Mouse (Mus musculus) A20 (cell line): ENCODE data around the gene Mrps36.
"Not testable (repeated sequence)": the region's sequence is repeated elsewhere in the genome, so short reads cannot be mapped to it uniquely, and the experiment has no call there.

Source experiments
- DNase-seq: peaks from one replicate; pipeline ENCODE4 v3.0.0-alpha.2; 2011; ENCODE audit warnings: low read depth, low spot score

Gene Mrps36

DNA sequence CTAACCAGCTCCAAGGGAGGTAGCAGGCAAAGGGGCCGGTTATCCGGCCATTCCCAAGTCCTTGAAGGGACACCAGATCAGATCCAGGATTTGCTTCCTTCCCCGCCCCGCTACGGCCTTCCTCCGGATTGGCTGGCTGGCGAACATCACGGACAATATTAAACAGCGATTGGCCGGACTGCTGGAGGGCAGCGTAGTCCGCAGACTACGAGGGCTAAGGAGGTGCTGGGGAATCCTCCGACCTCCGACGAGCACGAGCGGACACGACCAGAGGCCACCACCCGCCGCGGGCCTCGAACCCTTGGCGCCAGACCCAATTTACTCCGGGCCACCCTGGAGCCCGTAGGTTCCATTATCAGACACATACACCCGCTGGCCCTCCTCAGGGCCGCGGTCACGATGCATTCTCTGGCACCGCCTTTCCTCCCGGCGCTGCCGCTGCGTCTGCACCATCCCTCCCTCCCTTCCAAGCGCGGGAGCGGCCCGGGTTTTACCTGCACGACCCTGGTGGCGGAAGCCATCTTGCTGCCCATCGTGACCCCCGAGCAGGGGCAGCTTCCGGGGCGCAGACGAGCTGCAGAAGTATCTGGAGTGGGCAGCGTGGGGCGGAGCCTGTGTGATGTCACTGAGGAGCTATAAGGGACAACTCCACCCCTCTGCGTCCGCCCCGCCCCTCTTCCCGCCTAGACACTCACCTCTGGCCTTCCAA, at the start of gene Mrps36:
Gene Mrps36, minus strand, starts transcription at position 624 of the 709 bp plus-strand sequence.
- peak; percentile 96 for DNase-seq

DNA sequence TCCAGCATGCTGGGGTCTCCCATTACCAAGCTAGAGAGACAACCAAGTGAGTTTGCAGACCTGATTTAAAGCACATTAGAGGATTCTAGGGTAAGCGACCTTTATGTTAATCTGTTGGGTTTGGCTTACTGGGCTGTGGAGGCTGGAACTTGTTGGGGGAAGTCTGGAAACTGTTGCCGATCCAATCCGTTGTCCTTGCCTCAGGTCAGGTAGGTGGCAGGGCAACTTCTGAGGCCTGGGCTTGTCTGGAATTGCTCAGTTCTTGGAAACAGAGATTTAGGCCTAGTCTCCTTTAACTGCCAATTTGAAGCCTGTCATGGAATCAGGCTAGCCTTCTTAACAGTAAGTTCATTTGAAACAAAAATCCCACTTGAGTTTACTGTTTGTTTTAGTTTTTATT, 44.6 kb upstream of the Mrps36 start:
- DNase-seq, result no peak

DNA sequence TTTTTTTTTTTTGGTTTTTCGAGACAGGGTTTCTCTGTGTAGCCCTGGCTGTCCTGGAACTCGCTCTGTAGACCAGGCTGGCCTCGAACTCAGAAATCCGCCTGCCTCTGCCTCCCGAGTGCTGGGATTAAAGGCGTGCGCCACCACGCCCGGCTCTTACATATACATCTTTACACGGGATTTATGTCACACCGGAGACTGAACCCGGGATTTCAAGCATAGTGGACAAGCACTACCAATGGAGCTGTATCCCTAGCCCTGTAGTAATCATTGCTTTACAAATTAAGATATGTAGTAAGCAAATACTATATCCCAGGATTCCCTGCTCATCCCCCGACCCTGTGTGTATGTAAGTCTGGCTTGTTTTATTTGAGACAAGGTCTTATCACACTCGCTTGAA, 43.6 kb upstream of the Mrps36 start:
- DNase-seq, result not testable (repeated sequence)

DNA sequence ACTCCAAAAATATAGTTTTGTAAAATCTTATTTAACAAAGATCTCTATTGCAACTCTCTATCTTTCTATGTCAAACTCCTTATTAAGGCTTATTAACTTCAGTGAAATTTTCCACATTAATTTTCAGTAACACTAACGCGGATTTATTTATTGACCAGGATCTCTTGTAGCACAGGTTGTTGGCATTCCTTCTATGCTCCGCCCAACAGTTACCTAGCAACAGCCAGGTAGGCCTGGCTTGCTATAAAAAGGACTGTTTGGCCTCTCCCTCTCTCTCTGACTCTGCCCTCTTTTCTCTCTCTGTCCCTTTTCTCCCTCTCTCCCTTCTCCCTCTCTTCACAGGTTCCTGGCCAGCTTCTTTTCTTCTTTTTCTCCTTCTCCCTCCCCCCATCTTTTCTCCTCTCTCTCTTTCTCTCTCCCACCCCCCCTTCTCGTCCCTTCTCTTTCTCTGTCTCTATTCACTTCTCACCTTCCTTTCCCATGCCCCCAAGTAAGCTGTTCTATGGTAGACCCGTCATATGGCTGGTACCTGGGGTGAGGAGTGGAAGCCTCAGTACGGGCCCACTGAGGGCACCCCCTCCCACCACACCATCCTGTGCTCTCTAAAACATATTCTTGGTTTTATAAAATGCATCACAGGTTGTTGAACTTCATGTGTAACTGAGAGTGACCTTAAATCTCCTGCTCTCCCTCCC, 43.0 kb upstream of the Mrps36 start:
- DNase-seq, result no peak

DNA sequence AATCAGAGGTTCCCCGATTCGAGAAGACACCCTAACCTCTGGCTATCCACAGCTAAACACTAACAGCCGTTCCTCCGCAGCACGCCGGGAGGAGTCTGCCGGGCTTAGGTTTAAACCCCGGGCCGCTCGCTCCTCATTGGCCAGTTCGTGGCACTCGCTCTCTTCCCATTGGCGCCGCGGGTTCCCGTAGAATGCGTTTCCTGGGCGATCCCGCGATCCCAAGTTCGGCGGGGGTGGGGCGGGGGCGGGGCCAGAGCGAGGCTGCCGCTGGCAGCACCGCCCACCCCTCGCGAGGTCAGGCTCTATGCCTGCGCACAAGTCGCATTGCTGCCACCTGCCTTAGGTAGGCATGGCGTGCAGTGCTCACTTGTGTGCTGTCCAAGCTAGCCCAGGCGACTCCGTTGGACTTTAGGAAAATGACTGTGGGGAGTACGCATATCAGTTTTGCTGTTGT, 42.0 kb upstream of the Mrps36 start, which contains the start of gene Ccnb1:
Gene Ccnb1, minus strand, starts transcription at position 157 of the 454 bp plus-strand sequence.
- DNase-seq, result peak; percentile 97

DNA sequence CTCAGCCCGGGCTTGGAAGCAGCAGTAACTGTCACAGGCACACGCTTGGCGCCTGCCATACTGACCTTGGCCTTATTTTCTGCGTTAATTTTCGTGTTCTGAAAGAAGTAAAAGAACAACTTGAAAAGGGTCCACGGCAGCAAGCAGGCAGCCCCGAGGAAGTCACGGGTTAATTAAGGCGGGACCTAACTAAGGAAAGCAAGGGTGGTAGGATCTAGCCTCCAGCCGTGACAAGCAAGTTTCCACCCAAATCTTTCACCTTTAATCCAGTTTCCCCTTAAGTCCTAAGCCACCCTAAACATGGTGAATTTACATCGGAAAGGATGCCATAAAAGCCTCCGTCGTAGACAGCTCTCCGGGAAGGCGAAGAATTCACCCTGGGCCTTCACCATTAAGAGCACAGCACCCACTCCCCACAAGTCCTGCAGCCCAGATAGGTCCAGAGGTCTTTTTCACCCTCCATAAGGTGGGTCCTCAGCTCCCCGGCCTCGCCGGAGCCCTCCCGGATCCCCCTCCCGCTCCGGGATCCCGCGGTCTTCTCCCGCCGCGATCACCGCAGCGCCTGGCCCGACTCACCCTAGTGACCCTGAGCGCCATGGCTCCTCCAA, 41.5 kb upstream of the Mrps36 start:
- peak; percentile 56 for DNase-seq

DNA sequence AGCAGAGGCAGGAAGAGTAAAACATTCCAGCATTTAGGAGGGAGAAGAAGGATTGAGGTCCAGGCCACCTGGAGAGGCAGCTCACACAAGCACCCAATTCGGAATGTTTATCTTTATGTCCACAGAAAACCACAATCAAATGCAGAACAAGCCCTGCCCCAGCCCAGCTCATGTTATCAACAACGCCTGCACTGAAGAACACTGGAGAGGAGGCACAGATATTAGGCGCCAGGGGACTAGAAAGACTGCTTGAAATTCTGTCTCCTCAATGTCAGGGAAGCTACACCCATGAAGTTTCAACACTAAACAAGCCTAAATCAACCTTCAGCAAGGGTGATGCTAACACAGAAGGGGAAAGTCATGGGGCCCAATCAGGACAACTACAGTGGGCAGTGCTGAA, 33.0 kb upstream of the Mrps36 start:
- peak; percentile 19 for DNase-seq

DNA sequence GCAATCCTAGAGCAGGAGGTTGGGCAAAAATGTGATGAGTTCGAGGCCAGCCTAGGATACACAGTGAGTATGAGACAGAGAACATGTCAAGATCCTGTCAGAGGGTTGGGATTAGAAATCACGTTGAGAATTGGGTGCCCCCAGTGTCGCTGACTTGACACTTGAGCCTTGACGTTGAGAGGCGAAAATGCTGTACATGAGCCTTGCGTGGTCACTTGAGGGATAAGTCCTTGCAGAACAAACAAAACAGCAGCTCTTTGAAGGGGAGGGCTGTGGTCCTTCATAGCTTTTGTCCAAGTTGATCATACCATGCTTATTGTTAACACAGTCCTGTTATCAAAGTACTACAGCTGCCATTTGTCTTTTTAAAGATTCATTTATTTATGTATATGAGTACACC, 32.3 kb upstream of the Mrps36 start:
- no peak for DNase-seq

DNA sequence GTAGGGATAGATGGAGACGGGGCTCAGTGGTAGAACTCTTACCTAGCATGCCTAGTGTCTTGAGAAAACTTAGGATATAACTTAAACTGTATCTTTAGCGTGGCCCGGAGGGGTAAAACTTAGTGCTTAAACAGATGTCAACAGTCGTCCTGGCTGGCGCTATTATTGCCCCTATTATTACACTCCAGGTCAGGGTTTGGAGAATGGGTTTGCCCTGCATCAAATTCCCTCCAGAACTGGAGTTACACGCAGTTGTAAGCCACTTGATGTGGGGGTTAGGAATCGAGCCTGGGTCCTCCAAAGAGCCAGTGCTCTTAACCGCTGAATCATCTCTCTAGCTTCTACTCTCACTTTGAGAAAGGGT, 31.6 kb upstream of the Mrps36 start:
- no peak for DNase-seq

DNA sequence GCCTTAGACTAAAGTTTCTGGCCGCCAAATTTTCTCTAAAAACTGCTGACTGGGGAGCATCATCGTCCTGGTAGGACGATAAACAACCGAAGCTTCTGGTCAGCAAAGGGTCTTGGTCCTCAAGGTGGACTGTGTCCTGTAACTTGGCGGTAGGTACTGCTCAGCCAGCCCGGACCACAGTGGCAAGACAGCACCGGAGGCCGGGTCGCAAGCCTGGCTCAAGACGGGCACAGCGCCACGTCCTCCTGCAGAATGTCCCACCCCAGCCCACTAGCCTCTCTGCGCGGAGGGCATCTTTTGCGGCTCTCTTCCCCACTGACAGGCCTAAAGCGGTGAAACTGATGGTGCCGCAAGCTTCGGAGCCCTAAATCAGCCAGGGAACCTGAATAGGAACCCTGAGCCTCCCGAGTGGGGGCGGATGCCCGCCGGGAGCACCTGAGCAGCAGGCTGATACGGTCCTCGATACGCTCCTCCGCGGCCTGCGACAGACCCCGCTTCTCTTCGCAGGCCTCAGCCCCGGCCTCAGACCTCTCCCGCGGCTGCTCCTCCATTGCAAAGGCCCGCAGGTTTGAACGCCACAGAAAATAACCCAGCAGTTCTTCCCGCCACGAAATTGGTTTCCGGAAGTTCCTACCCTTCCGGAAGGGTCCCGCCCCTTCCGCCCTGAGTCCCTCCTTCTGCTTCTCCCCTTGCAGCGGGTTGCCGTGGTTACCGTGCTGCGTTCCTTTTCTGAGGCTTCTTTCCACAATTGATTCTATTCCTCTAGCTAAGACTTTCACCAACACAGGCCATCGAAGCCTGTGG, 31.0 kb upstream of the Mrps36 start, which contains the start of gene Cenph:
Gene Cenph, minus strand, starts transcription at position 648 of the 804 bp plus-strand sequence.
- peak; percentile 93 for DNase-seq

DNA sequence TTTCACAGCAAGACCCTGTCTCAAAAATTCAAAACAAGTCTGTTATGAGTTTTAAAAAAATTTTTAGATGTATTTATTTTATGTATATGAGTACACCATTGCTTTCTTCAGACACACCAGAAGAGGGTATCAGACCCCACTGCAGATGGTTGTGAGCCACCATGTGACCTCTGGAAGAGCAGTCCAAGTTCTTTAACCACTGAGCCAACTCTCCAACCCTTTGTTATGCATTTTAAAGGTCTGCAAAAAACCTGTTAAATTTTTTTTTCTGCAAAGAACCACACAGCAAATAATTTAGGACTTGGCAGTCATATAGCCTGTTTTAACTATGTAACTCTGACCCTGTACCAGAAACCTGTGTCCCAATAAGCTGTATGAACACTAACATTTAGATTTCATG, 30.2 kb upstream of the Mrps36 start:
- DNase-seq, result peak; percentile 21

DNA sequence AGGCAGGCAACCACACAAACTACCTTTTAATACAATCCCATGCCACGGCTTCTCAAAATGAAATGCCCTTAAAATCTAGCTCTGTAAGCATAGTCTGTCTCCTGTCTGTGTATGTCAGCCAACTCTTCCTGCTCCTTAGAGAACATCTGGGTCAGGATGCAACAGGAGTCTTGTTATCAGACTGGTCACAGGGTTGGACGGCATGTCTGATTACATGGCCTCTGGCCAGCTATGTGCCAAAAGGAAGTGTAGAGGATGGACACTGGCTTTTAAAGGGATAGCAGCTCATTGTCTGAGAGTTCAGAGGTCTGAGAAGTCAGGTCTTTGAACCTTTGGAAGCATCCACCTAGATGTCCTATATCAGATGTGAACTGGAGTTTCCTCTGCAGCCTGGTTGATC, 10.9 kb upstream of the Mrps36 start:
- DNase-seq, result no peak

DNA sequence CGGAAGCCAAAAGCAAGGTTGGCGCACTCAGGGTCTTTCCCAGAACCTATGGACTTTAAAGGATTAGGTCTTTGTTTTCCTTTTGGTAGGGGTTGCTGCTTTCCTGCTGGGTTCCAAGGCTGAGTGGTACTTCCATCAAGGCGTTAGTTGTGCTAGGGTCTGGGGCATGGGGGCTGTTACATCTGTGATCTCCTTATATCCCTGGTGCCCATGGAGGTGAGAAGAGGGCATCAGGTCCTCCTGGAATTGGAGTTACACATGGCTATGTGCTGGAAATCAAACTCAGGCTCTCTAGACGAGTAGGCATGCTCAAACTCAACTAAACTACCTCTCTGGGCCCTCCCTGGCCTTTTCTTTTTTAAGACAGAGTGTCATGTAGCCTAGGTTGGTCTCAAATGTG, 9.7 kb upstream of the Mrps36 start:
- no peak for DNase-seq

DNA sequence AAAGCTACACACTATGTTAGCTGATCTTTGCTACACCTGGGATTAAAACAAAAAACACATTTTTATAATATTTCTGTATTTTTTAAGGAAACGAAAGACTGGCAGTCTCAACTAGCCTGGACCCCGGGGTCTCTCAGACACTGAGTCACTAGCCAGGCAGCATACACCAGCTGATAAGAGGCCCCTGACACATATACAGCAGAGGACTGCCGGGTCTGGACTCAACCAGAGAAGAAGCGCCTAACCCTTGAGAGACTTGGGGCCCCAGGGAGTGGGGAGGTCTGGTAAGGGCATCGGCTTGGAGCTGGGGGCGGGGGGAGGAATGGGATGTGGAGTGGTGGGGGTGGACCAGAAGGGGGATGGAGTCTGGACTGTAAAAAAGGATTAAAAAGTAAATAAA, 8.6 kb upstream of the Mrps36 start:
- no peak for DNase-seq

DNA sequence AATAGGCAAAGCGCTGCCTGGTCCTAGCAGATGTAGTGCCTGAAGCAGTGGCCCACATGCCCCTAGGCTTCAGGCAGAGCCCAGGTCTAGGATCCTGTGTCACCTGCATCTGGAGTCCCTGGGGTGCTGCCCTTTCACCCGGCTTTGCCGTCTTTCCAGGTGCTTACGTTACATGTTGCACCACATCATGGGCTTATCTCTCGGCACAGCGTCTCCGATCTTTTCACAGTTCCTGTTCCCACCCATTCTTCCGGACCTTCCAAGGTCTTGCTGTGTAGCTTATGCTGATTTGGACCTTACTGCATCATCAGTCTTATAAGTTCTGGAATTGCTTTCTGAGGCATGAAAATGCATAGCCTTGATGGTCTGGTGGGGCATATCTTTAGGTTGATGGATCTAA, 8.1 kb upstream of the Mrps36 start:
- no peak for DNase-seq

DNA sequence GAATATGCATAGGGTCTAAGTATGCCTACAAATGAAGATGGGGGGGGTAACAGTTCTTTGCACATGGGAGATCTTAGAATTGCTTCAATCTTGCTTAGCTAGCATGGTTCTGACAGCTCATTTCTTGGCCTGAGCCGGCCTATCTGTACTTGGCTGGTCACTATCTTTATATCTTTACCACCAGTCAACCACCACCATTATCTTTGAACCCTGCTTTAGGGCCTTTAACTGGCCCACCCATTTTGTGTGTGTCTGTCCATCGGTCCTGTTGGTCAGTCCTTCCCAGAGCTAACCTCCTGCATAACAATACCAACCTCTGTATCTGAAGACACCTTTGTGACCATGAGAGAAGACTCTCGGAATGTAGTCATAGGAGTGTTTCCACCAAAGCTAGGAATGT, 6.9 kb upstream of the Mrps36 start:
- no peak for DNase-seq

DNA sequence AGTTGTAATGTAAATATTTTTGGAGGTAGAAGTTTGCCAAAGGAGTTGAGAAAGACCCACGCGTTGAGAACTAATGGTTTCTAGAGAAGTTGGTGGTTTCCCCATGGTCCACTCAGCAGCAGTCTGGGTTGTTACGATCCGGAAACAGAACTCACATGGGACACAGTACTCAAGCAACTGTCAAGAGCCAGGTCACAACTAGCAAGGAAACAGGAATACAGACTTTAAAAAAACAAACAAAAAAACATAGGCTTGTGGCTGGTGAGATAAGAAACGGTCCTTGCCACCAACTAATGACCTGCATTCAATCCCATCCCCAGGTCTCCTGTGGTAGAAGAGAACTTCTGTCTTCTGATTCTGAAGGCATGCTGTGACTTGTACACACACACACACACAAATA, 6.3 kb upstream of the Mrps36 start:
- DNase-seq, result no peak

DNA sequence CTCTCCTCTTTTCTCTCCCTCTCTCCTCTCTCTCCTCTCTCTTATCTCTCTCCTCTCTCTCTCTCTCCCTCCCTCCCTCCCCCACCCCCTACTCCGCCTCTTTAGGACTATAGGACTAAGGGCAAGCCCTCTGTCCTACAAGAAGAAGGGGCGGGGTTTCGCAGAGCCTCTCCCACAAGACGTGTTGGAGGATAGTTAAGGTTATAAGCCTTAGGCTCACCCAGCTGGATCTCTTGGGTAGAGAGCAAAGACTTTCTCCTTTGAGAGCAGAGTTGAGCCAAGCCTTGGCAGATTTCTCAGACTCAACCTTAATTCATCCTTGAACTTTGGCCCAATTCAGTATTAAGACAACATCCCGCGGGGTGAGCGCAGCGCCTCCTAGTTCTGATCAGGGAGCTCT, 4.2 kb upstream of the Mrps36 start:
- DNase-seq, result no peak

DNA sequence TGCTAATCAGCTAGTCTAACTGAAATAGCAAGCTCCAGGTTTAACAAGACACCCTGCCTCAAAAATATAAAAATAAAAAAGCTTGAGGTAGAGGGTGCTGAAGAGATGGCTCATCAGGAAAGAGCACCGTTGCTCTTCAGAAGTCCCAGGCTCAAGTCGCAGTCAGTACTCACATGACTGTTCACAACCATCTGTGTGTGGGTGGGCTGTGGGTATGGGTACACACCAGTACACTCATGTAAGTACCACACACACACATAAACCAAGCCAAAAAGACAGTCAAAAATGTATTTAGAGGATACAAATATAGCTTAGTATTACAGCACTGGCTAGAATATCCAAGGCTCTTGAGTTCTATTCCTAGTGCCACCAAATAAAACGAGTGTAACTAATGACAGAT, 1.6 kb upstream of the Mrps36 start:
- DNase-seq, result no peak

DNA sequence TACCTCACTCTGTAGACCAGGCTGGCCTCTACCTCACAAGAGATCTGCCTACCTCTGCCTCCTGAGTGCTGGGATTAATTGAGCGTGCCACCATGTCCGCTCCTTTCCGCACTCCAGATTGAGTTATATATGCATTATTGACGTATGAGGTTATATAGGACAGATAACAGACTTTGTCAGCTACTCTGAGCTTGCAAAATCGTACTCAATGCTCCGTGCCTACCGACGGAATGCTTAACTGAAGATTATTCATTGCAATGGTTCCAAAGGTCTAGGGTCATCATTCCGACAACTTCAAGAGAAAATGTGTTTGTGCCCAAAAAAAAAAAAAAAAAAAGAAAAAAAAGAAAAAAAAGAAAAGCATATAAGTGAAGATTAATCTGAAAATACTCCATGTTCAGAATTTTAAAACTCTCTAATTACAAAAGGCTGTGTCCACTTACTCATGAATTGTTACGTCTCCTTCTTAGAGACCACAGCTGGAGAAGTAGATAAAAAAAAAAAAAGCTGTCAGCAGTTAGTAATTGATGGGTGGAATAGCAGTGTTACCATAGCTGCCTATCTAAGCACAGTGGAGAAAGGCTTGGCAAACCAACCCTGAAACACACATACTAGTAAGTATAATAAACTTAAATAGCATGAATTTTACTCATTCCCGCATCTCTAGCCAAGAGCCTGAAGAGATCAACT, 968 bp downstream of the Mrps36 start:
- no peak for DNase-seq

DNA sequence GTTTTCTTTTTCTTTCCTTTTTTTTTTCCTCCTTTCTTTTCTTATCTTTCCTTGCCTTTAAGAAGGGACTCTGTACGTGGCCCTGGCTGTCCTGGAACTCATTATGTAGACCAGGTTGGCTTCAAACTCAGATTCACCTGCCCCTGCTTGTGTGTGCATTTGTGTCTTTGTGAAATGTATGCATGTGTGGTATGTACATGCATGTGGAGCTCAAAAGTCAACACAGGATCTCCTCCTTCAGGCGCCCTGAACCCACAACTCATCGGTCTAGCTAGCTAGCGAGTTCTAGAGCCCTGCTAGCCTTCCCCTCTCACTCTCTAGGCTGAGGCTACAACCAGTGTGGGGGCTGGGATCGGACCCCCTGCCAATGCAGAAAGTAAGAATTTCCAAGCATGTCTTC, 1.6 kb downstream of the Mrps36 start:
- no peak for DNase-seq
